Comparison of ENCODE assay signal across 40 mouse cellular contexts in the genomic region with DNA sequence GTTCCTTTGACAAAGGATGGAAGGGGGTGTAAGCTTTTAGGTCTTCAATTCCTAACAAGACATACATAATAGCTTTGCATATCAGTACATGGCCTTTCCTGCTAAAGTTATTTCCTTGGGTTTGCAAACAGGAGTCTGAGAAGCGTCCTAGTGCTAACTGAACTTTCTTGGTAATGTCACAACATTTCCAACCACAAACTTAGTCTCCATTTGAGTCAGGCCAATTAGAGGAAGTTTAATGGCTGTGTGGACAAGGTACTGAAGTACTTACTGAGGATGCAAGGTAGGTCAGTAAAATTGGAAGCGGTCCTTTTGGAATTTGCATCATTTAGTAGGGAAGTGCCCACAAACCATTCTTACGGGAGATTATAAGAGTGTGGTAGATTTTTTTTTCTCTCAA. TPM values are rescaled to one million over a fixed set of nuclear protein-coding genes. Genes with fewer than 3 reads are reported as not detected.
"Had no signal": no experiment of that assay in that cellular context is flagged by ENCODE, and none has a peak within 500 bp of the region (broad histone marks: within the 10 kb centered on the region; RNA-seq: fewer than 3 reads in every experiment).

No protein-coding gene starts in this region.

- H3K9me3 ChIP-seq: heart, embryonic 13.5 days; heart, embryonic 15.5 days; hindbrain, embryonic 13.5 days; hindbrain, embryonic 15.5 days; limb, embryonic 13.5 days; limb, embryonic 15.5 days; liver, embryonic 12.5 days had no signal

- H3K27ac ChIP-seq: heart, adult 2 months; heart, embryonic 13.5 days; heart, embryonic 15.5 days; hindbrain, embryonic 13.5 days; hindbrain, embryonic 15.5 days; hindbrain, postnatal 0 days; kidney, postnatal 0 days; limb, embryonic 13.5 days; limb, embryonic 15.5 days; liver, embryonic 12.5 days had no signal

- H3K36me3 ChIP-seq: heart, embryonic 13.5 days; heart, embryonic 15.5 days; hindbrain, embryonic 13.5 days; hindbrain, embryonic 15.5 days; limb, embryonic 13.5 days; limb, embryonic 15.5 days; liver, embryonic 12.5 days had no signal

- H3K9ac ChIP-seq: heart, embryonic 13.5 days; heart, embryonic 15.5 days; hindbrain, embryonic 13.5 days; hindbrain, embryonic 15.5 days; limb, embryonic 13.5 days; limb, embryonic 15.5 days; liver, embryonic 12.5 days had no signal

- DNase-seq: gastrocnemius, postnatal 14 days; heart, adult 11 months; heart, adult 2 months; heart, postnatal 14 days; heart, postnatal 36 days; kidney, adult 18-20 months; kidney, adult 8-10 months; kidney, postnatal 14 days; kidney, postnatal 36 days; layer of hippocampus, adult 9-11 months; layer of hippocampus, postnatal 36 days; left cerebral cortex, postnatal 4 days had no signal

- H3K4me3 ChIP-seq: heart, adult 2 months; heart, embryonic 13.5 days; heart, embryonic 15.5 days; hindbrain, embryonic 13.5 days; hindbrain, embryonic 15.5 days; limb, embryonic 13.5 days; limb, embryonic 15.5 days; liver, embryonic 12.5 days had no signal

- H3K4me1 ChIP-seq: heart, embryonic 13.5 days; heart, embryonic 15.5 days; hindbrain, embryonic 13.5 days; hindbrain, embryonic 15.5 days; limb, embryonic 13.5 days; limb, embryonic 15.5 days; liver, embryonic 12.5 days had no signal

- ATAC-seq: hindbrain, postnatal 0 days; intestine, embryonic 16.5 days; liver, embryonic 12.5 days had no signal

- H3K4me2 ChIP-seq: heart, embryonic 11.5 days; heart, embryonic 13.5 days; heart, embryonic 15.5 days; hindbrain, embryonic 13.5 days; hindbrain, embryonic 15.5 days; limb, embryonic 13.5 days; limb, embryonic 15.5 days; liver, embryonic 12.5 days had no signal

- H3K27me3 ChIP-seq: heart, embryonic 13.5 days; heart, embryonic 15.5 days; hindbrain, embryonic 13.5 days; hindbrain, embryonic 15.5 days; limb, embryonic 13.5 days; limb, embryonic 15.5 days; liver, embryonic 12.5 days had no signal

RNA-seq across cellular contexts. Expression of gene Cd40lg, which starts 28.6 kb away (rescaled TPM):
- total RNA-seq: gastrocnemius, adult 18-20 months; gastrocnemius, adult 8-10 months; gastrocnemius, postnatal 14 days; gastrocnemius, postnatal 4 days; heart, adult 2 months; heart, postnatal 36 days; hematopoietic stem cell, adult 5-6 weeks; hindbrain, postnatal 0 days; layer of hippocampus, adult 18-20 months; layer of hippocampus, adult 8-10 months; layer of hippocampus, postnatal 14 days; layer of hippocampus, postnatal 36 days; left cerebral cortex, adult 18-20 months; left cerebral cortex, adult 8-10 months; left cerebral cortex, postnatal 10 days; left cerebral cortex, postnatal 25 days; left cerebral cortex, postnatal 4 days had no signal
- polyA plus RNA-seq: heart, embryonic 11.5 days; heart, embryonic 13.5 days; heart, embryonic 15.5 days; heart, postnatal 0 days; hindbrain, embryonic 11.5 days; hindbrain, embryonic 13.5 days; hindbrain, embryonic 15.5 days; hindbrain, postnatal 0 days; intestine, embryonic 14.5 days; intestine, embryonic 16.5 days; kidney, embryonic 14.5 days; kidney, postnatal 0 days; limb, embryonic 11.5 days; limb, embryonic 13.5 days; limb, embryonic 15.5 days; liver, adult 2 months; liver, embryonic 12.5 days had no signal
